1 mouse cellular context compared by ENCODE assay signal in the genomic region with DNA sequence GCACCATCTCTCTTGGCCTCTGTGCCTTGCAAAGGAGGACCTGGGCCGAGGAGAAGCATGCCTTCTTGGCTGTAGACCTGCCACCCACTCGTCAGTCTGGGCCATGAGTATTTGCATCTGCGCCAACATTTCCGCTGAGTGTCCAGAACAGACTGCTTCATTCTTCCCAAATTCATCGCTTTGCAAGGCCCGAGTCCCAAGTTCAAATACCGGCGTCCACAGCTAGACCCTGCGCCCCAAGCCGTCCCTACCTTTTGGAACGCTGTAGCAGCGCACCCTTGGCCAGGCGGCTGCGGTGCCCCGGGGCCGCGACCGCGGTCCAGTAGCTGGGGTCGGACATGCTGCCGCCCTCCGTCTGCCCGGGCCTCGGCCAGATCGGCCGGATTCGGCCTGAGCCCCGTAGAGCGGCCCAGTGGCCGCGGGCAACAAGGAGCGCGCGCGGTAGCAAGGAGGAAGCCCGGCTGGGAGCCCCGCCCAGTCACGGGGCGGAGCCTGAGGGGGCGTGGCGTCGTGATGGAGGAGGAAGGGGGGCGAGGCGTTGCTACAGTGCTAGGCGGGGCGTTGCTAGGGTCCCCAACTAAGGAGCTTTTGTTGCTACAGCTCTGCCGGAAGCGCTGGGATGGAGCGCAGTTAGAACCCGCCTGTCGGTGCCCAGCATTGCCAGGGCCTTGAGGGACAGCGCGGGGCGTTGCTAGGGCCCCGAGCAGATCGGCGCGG.
A peak's percentile ranks its signal among the peaks of the same experiment; 100 is the strongest.
TF ChIP-seq lines count a peak whose summit lies in the region.

No protein-coding gene starts in this region.

TF ChIP-seq in CH12.LX, 34 proteins besides CTCF, POLR2A, EP300 and RAD21:
- no peak for TF ChIP-seq MYC (IDR thresholded peaks at IDR 0.05; ENCODE audit: low read depth, low read length)
- TF ChIP-seq MEF2A (IDR thresholded peaks at IDR 0.05; ENCODE audit: borderline replicate concordance, low read depth, low read length) = no peak
- peak; percentile 62 for TF ChIP-seq HCFC1 (IDR thresholded peaks at IDR 0.05; ENCODE audit: low read depth, low read length)
- peak; percentile 35; the same call in 1 of the 2 replicates for TF ChIP-seq NRF1 (IDR thresholded peaks at IDR 0.05; ENCODE audit: low read depth, low read length)
- no peak for TF ChIP-seq JUN (IDR thresholded peaks at IDR 0.05; ENCODE audit: insufficient read depth, low read depth, low read length)
- 0 out of 2 replicates have a peak, but pooled peaks have one; percentile 24 for TF ChIP-seq TBP (conservative IDR thresholded peaks at IDR 0.05; ENCODE audit: low read depth, low read length)
- no peak for TF ChIP-seq E2F4 (IDR thresholded peaks at IDR 0.05; ENCODE audit: insufficient replicate concordance, low read depth, low read length)
- no peak for TF ChIP-seq USF2 (conservative IDR thresholded peaks at IDR 0.05; ENCODE audit: low read depth, low read length)
- no peak for TF ChIP-seq IRF4 (IDR thresholded peaks at IDR 0.05; ENCODE audit: low read depth, low read length)
- TF ChIP-seq POLR2AphosphoS2 (IDR thresholded peaks at IDR 0.05; ENCODE audit: low read depth, low read length) = peak; percentile 68; the same call in 1 of the 2 replicates
- peak; percentile 82 for TF ChIP-seq ELF1 (IDR thresholded peaks at IDR 0.05; ENCODE audit: low read depth, low read length)
- TF ChIP-seq KAT2A (IDR thresholded peaks at IDR 0.05; ENCODE audit: insufficient replicate concordance, low read length) = no peak
- TF ChIP-seq ETS1 (conservative IDR thresholded peaks at IDR 0.05; ENCODE audit: low read depth, low read length) = no peak
- 0 out of 2 replicates have a peak, but pooled peaks have one; percentile 37 for TF ChIP-seq MAZ (IDR thresholded peaks at IDR 0.05; ENCODE audit: low read depth, low read length)
- peak; percentile 82 for TF ChIP-seq ZMIZ1 (IDR thresholded peaks at IDR 0.05; ENCODE audit: low read depth, low read length)
- no peak for TF ChIP-seq USF1 (IDR thresholded peaks at IDR 0.05; ENCODE audit: low read depth, low read length)
- TF ChIP-seq BHLHE40 (IDR thresholded peaks at IDR 0.05; ENCODE audit: low read depth, low read length) = no peak
- TF ChIP-seq SIN3A (IDR thresholded peaks at IDR 0.05; ENCODE audit: low read length) = peak; percentile 76
- peak; percentile 79 for TF ChIP-seq NELFE (IDR thresholded peaks at IDR 0.05; ENCODE audit: low read depth, low read length)
- TF ChIP-seq MXI1 (IDR thresholded peaks at IDR 0.05; ENCODE audit: low read depth, low read length) = peak; percentile 84; the same call in 1 of the 2 replicates
- TF ChIP-seq TCF12 (IDR thresholded peaks at IDR 0.05; ENCODE audit: low read depth, low read length) = peak; percentile 63; the same call in 1 of the 2 replicates
- peak; percentile 40; the same call in 1 of the 2 replicates for TF ChIP-seq MAX (IDR thresholded peaks at IDR 0.05; ENCODE audit: low read length)
